Mouse (Mus musculus) lung, postnatal 36 days (tissue): ENCODE data around the gene Smarcal1.

Experiments
- DNase-seq: peaks from one replicate; pipeline ENCODE4 v3.0.0; 2022; ENCODE audit warnings: mixed read lengths

The Smarcal1 gene

DNA sequence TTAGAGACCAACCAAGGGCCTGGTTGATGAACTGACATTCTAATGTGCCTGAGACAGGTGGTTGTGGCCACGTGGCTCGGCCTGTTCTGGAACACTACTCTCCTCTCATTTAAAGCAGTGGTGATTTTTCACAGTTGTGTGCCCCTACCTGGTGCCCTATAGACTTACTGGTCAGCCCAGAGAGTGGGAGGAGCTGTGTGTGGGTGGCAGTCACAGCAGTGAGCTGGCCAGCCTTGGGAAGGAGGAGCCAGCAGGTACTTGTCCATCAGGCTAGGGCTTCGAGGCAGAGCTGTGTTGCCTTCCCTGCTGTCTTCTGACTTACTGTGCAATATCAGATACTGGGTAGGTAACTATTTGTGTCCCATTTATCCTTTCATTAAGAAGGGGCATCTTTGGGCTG, 9.3 kb downstream of the Smarcal1 start:
- DNase-seq = no peak

- peak; percentile 82 for DNase-seq
Measured at GRCm38 (mm10) chr1:72593340-72593951, 10.4 kb downstream of the Smarcal1 start.

DNA sequence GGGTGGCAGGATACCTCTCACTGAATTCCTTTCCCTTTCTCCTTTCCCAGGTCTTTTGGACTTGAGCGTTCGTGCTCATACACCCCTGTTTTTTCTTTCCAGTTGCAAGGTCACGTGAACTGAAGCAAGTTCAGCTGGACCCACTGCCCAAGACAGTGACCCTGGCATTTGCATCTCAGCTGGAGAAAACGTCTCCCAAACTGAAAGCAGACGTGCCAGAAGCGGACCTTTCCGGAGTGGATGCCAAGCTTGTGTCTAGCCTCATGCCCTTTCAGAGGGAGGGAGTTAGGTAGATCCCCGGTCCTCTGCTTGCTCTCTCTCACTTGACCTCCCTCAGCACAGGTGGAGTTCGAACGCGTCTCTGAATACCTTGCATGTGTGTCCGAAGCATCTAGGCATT, 12.6 kb downstream of the Smarcal1 start:
- no peak for DNase-seq

GRCm38 (mm10) chr1:72596231-72596630, 13.2 kb downstream of the Smarcal1 start:
- no peak for DNase-seq

- DNase-seq = peak; percentile 78
Measured at GRCm38 (mm10) chr1:72599146-72600101, 16.4 kb downstream of the Smarcal1 start.

DNA sequence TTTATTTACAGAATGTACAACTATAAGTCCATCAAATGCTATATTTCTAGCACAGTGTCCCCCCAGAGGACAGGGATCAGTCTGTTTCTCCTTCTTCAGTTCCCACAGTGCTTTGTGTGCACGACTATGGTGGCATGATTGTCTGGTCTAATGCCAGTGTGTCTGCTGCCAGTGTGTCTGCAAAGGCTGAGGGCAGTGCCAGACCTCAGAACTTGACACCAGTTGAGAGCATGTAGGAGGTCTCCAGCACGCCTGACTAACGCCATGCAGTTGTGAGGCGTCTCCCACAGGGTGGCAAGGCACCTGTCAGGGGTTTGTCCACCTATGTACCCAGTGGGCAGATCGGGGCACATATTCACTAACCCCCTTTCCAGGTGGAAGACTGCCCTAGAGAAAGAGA, 17.7 kb downstream of the Smarcal1 start:
- no peak for DNase-seq

GRCm38 (mm10) chr1:72601233-72601632, 18.2 kb downstream of the Smarcal1 start:
- DNase-seq = no peak

GRCm38 (mm10) chr1:72602186-72602585, 19.1 kb downstream of the Smarcal1 start:
- DNase-seq = peak; percentile 25

- no peak for DNase-seq
Measured at GRCm38 (mm10) chr1:72602803-72603202, 19.8 kb downstream of the Smarcal1 start.

DNA sequence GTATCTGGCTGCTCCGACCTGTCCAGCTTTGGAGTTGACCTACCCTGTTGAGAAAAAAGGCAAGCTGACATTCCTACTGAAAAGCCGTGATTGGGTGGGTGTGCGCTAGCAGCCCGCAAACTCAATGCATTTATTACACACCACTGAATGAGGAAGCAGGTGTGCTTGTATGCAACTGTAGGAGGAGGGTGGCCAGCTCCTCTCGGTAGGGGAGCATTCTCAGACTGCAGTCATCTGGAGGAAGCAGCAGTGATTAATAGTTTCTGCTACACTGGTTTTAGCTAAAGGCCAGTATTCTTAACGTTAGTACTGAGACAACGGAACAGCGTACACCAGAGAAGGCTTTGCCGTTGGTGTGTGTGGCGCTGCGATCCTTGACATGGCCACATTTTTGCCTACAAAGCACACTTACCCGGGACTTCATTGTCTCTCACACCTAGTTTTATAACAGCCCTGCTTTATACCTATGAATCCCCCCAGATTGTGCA, 23.2 kb downstream of the Smarcal1 start:
- DNase-seq = no peak

- no peak for DNase-seq
Measured at GRCm38 (mm10) chr1:72609129-72609528, 26.1 kb downstream of the Smarcal1 start.

- no peak for DNase-seq
Measured at GRCm38 (mm10) chr1:72609887-72610877, 27.1 kb downstream of the Smarcal1 start.

DNA sequence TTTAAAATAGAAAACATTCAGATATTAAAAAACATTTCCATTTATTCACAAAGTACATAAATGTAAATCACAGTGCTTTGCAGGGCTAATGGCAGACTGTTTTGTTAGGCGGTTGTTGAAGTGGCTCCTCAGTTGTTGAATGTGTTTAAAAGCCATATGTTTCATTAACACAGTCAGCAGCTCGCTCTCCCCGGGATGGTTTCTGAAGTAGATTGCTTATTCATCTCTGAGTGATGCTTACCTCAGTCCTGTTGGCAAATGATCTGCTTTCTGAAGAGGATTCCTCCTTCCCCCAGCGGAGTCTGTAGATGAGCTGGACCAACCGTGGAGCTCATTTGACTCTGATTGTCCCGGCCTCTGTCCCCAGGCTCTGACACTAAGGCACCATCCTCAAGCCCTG, 29.1 kb downstream of the Smarcal1 start:
- no peak for DNase-seq

GRCm38 (mm10) chr1:72635221-72635620, 52.2 kb downstream of the Smarcal1 start:
- DNase-seq = no peak

DNA sequence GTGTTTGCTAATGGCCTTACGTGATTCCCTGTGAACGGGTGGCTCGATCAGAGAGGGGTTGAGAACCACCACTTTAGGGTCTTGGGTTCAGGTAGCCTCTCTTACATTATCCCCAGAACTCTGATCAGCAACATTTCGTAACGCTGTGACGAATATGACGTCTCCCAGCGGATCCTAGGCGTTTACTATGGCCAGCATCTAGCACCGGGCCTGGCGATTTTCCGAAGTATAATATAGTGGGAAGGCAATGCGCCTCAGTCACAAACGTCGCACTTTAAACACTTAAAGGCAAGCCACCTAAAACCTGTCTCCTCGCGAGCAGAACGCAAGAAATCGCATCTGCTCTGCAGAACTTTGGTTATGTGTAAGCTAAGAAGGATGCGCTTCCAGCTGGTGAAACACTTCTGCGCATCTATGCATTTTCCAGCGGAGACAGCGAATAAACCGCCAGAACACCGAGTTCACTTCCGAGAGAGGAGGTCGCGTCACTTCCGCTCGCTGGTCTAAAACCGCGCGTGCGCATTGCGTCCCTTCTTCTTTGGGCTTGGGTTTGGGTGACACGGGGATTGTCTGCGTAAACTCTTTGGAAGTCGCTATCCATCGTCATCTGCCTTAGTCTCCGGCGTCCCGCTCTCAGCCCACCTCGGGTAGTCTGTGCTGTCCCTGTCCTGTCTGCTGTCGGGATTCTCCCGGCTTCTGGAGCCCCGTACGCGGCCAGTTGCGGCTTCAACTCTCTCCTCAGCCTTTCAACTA, 57.8 kb downstream of the Smarcal1 start:
- DNase-seq = peak; percentile 32

DNA sequence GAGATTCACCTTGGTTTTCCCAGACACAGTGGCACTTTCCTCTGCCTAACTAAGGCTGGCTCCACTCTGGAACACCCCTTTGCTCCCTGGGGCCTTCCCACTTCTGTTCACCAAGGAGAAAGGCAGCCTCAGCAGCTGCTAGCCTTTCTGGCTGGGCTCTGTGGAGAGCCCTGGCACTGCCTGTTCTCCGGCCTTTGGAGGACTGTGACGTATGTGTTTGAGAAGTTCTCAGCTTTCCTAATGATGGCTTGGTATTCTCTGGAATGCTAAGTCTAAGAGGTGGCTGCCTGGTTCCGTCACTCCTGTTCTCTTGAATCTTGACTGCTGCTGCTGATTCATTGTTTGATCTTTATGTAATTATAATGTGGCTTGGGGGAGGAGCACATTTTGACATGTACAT, 90.0 kb downstream of the Smarcal1 start:
- peak; percentile 77 for DNase-seq
